Mouse (Mus musculus) thymus, postnatal 25 days (tissue): ENCODE results near the gene Rere.
A peak's percentile ranks its signal among the peaks of the same experiment; 100 is the strongest.

ENCODE experiments used
- DNase-seq: peaks from one replicate; pipeline ENCODE4 v3.0.0; 2022

Rere gene

DNA sequence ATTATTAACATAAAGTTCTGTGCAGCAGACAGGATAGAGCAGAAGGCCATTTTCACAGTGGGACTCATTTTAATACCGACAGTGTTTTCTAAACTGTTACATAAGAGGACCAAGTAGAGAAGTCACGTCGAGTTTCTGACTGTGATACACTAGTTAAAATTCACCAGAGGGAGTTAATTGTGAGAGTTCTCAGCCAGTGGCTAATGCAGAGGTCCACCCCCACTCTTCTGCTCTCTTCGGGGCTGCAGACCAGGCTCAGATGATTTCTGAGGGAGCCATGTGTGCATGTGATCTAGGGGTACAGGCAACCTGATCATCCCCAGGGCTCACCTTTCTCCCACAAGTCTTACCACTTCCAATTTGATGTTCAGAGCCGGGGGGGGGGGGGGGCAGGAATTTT is 281.8 kb downstream of the Rere start:
- no peak for DNase-seq

DNA sequence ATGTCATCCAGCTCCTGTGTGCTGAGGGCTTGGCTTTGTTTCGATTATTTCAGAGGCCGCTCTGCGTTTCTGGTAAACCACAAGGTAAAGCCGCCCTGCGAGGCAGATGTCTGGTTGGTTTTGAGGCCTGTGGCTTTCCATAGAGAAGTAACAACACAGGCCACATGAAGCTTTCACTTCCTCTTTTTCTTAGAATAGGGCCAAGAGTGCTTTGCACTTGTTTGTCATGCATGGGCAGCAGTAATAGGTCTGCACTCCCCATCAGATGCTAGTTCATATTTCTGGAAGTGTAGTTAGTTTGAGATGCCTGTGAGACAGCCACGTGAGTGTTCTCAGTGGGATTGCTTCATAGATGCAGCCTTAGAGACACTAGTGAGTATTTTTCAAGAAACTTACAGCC is 284.7 kb downstream of the Rere start:
- DNase-seq: peak; percentile 75

DNA sequence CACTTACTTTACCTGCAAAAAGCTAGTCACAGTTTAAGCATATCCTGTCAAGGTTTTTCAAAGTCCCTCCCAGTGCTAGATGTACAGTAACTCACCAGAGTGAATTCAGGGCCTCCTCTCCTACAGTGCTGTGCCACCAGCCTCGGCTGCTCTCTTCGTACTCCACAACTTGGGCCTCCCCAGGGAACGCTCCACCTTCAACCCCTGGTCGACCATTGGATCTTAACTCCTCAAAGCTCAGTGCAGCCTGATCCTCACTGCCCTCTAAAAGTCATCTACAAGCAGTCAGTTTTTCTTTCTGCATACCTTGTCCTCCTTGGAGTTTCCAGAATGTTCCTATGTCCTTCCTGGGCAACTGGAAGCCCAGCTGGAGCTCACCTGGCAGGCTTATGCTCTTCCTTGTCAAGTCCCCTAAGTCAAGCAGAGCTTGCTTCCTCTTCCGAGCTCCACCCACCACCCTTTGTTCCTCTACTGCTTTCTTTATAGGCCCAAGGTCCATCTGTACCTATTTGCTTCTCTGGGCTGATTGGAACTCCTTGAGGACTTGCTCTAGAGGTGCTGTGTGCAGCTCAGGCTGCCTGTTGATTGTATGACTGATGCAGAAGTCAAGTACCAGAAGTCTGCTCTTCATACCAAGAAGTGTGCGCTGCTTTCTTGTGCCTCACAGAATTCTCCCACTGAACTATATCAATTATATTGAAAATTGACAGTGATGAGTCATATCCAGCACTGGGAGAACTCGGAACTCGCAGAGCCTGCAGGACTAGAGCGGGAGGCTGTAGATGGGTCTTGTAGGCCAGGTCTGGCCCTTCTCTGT is 287.1 kb downstream of the Rere start:
- DNase-seq: peak; percentile 47

DNA sequence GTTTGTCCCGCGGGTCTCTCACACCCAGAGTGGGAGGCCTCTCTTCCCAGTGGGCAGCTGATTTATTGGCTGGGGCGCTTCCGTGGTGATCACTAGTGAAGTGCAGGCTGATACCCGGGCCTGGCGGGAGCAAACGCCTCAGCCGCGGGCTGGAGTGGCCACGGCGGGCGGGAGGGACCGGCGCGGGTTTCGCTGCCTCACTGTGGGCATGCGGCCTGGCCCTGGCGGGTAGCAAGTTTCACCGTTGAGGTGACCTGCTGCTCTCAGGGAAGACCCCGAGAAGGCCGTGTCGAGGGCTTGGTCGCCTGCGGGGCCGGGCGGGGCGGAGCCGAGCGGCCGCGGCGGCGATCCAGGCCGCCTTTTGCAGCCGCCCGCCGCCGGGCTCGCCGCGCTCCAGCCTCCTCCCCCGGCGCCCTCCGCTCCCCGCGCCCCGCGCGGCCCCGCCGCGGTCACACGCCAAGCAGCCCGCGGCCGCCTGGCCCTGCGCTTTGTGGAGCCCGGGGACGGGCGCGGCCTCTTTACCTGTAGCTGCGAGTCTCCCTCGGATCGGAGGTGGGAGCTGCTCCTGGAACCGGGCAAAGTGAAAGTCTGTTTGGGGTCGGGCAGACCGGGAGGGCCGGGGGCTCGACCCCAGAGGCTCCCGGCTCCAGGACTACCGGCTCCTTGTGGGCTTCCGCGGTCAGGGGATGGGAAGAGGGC is 287.8 kb downstream of the Rere start:
- peak; percentile 68 for DNase-seq

DNA sequence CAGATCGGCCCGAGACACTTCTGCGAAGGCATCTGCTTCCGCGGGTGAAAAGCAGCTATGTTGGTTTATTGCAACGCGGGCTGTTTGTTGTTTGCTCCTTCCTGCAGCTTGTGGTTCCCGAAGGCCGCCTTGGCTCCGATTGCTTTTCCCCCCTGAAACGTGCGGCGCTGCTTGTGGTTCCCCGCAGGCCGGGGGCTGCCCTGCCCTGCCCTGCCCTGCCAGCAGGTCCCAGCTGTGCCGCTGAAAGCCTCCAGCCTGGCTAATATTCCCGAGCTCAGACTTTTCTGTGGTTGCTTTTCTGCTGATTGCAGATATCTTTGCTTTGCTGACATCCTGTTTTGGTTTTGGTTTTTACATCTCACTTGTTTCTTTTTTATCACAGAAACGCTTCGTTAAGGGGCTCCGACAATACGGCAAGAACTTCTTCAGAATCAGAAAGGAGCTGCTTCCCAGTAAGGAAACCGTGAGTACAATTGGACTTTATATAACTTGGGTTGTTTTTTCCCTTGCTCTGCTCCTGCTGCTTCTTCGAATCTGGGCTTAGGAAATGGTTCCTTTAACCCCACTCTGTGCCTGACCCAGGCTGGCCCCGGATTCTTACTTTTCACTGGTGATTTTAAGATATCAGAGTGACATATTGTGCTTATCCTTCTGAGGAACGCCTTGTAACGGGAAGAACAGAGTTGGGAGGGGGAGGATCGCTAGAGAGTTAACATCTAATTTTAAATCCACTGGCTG is 288.6 kb downstream of the Rere start:
- no peak for DNase-seq

DNA sequence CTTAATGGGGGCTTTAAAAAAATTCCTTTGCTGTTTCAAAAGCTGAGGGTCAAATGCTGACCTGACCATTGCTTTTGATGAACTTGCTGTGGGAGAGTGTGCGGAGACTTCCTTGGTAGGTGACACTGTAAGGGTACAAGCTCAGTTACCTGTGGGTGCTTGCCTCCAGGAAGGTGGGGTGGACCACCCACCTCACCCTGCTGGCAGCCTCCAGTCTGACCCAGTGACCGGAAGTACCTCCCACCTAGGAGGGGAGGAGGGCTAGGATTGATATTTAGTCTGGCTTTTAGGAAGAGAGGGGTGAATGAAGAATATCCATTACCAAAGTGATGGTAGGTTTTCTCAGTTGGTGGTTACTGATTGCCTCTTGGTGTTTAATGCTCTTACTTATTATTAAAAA is 289.3 kb downstream of the Rere start:
- no peak for DNase-seq

DNA sequence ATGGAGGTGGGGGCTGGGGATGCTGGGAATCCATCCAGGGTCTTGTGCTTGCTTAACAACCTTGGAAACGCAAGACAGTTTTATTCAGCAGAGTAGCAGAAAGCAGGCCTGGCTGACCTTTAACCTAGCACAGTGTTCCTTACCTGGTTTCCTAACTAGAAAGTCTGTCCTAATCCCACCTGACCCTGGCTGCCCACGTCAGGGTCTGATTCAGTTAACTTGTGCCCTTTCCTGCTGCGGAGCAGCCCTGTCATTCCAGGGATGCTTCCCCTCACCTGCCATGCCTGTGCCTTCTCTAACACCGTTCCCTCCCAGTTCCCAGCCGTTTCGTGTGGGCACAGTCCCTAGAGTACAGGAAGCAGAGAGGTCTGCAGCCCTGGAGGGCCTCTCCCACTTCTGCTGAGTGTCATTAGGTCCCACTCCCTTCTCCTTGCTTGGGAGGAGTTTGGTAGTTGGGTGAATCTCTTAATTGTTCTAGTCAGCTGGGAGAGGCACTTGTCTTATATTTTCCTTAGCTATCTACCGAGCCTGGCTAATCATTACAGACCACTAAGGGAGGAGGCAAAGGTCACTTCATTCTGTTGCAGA is 290.8 kb downstream of the Rere start:
- DNase-seq: no peak

DNA sequence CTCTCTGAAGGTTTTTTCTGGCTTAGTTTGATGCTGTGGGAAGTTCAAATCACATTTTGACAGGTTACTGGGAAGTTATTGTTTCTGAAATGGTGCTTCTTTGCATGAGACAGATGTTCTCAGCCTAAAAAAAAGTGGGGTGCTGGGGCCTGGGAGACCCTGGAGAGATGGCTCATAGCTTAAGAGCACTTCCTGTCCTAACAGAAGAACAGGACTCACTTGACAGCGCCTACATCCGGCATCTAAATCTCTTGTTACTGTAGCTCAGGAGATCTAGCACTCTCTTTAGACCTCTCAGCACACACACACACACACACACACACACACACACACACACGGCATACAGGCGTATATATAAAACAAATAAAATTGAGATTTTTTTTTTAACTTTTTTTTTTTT is 291.5 kb downstream of the Rere start:
- DNase-seq: no peak

DNA sequence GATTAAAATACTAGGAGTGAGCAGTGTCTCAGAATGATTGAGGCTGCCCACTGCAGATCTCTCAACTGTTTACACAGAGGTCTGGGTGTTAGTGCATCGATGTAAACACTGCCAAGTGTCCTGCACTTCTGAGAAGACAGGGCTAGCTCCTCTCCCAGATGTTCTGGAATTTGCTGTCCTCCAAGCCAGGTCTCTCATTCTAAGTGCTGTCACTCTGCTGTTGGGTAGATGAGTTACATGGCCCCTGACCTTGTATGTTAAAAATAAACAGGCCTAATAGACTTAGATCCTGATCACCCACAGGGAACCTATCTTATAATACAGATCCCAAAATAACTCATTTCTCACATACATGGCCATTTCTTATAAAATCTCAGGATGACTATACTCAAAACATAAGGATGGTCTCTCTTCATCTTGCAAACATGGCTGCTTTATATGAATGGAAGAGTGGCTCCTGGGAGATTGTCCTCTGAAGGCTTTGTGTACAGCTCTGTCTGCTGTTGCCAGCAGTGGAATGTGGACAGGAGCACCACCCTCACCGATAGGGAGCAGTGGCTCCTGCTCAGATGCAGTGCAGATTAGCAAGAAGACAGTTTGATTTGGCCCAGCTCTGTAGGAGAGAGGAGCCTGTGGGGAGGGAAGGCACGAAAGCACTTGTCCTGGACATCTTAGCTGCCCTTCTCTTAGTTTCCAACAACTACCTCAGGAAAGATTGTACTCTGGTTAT is 294.1 kb downstream of the Rere start:
- no peak for DNase-seq

DNA sequence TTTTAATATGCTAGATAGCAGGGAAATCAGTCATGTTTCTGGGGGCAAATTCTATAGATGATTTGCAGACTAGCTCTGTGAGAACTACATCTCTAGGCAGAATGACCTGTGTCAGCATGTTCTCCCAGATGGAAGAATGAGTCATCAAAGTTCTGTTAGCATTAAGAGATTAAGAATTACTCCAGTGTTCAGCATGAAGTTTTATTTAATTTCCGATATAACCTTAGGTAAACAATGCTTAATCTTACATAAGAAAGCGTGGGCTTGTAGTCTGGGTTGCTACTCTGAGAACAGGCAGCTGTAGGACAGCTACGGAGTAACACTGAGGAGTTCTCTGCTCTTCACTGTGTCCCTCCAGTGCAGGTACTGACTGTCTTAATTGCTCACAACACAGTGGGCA is 294.9 kb downstream of the Rere start:
- DNase-seq: no peak

DNA sequence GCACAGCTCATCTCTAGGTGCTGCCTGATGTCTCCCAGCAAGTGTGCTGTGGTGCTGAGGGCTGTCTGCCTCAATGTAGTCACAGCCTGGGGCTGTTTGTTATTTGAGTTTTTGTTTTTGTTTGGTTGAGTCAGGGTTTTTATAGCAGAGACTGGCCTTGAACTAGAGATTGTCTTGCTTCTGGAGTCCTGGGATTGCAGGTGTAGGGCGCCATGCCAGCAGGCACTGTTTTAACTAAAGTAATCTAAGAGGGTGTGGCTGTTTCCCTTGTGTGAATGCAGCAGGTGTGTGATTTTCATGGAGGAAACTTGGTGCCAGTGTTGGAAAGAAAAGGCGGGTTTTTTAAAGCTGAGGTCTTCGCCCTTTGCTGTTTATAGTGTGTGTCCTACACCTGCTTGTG is 296.6 kb downstream of the Rere start:
- no peak for DNase-seq

DNA sequence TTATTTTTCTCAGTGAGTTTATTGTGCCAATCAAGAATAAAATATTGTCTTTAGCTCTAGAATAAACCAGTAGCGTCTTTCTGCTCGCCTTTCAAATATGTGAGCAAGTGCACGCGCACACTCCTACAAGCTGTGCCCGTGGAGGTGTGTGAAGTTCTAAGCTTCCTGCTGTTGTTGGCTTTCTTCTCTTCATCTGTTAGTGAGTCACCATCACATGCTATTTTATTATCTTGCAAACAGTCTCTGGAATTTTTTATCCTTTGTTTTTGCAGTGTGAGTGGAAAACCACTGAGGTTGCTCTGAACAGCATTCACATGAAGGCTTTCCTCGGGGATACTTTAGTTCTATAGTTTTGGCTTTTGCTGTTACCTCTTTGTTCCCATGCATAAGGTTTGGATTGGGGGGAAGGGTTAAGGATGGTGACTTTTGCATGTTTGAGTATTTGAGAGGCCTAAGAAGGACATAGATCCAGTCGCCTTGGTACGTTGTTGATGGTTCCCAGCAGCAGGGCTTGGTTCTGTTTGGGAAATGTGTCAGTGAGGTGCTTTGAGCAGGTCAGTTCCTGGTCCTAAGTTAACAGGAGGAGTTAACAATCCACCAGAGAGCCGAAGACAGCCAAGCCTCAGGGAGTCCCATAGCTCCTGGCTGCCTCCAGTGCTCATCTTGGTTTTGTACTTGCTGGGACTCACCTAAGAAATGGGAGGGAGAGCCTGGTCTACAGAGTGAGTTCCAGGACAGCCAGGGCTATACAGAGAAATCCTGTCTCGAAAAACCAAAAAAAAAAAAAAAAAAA is 300.7 kb downstream of the Rere start:
- no peak for DNase-seq

DNA sequence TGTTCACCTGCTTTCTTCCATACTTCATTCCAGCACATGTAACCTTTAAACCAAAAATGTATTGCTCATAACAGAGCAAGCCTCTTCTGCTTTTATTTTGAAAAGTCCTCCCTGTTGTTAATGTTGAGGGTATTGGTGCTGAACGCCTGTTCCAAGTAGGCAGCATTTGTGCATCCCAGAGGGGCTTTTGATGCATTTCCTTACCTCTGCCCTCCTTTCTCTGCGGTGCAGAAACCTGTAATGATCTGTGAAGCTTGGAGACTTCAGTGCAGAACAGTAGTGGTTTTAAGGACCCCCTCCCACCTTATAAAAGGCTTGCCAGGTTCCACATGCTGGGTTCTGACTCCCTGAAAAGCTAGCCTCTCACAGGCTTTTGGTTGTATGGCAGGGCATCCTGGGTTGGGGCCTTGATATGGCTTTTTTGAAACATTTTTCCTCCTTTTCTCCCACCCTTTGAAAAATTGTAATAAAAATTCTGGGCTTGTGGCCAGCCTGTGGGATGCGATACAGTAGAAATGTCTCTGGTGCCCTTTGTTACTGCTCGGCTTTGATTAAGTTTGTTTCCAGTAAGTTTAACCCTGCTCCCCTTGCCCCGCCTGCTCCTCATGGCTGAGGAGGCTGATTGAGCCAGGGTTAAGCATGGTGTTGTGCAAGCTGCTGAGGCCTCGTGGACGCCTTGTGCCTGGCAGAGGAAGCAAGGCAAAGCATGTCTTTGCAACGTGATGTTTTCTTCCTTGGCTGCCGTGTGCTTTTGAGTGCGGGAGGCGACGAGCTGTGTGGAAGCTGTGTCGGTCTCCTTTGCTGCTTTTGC is 301.7 kb downstream of the Rere start:
- DNase-seq: no peak

DNA sequence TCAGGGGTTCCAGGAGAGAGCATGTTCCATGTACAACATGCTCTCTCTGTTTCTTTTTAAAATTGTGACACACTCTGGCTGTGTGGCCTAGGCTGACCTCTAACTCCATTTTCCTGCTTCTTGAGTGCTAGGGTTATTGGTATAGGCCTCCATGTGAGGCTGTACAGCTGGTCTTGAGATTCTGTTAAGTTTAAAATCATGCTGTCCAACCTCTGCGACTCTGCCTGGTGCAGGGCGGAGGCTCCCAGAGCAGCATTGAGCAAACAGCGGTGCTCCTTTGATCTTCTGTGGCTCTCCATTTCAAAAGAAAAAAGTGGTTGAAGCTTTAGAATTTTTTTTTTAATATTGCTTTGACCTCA is 302.3 kb downstream of the Rere start:
- DNase-seq: no peak

DNA sequence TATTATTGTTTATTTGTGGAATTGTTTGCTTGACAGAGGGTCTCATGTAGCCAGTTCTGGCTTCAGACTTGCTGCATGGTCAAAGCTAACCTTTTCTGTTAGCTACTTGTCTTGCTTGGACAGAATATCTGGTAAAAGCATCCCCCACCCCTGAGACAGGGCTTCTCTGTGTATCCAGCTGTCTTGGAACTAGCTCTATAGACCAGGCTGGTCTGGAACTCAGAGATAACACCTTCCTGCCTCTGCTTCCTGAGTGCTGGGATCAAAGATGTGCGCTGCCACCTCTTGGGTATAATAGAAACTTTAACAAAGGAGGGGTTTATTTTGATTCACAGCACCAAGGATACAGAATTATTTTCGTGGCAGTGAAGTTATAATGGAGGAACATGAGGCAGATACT is 304.4 kb downstream of the Rere start:
- no peak for DNase-seq

DNA sequence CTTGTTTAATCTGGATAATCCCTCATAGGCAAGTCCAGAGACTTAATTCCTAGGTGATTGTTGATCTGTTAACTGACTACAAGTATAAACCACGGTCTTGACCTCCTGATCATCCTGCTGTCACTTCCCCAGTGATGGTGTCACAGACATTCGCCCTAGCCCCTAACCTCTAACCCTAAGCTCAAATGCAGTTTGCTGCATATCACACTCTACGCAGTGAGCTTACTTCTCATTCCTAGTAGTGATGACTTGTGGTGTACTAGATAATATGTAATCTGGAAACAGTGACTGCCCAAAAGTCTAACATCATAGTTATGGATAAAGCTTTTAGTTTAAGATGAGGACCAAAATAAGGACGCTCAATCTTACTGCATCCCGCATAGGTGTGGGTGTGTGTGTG is 304.8 kb downstream of the Rere start:
- no peak for DNase-seq

DNA sequence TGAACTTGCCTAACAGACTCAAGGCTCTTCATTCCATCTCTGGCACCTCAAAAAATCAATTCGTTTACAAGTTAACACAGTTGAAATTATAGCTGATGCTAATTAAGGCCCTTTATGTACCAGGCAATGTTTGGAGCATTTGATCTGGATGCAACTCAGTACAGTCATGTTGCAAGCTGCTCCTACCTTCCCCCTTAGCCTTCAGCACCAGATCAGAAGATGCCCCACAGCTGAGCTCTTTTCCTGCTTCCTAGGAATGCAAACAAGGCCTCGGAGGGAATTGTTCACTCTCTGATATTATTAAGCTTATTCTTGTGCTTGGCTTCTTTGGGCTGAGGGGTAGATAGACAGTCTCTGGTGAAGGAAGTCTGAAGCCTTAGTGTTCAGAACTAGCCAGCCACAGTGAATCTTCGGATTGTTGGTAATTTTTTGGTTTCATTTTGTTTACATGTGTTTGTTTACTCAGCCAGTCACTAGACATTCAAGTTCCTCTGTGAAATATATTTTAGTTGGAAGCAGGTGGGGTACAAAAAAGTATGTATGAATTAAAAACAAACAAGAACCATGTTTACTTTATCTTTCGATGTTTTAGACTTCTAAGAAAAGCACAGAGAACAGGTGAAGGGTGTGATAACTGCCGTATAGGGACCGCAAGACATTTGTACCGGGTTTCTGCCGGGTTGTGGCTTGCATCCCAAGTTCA is 306.3 kb downstream of the Rere start:
- DNase-seq: no peak

DNA sequence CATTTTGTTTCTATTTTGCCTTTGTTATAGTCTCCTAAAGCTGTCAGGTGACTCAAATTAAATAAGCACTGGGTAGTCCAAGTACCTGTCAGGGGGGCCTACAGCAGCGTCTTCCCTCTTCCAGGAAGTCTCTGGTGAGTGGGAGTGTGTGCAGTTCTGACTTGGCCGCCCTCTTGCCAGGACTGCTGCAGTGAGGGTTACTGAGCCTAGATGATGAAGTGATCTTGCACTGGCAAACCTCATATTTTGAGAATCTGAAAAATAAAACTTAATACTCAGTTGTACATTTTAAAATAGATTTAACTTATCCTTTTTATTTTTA is 306.8 kb downstream of the Rere start:
- no peak for DNase-seq

DNA sequence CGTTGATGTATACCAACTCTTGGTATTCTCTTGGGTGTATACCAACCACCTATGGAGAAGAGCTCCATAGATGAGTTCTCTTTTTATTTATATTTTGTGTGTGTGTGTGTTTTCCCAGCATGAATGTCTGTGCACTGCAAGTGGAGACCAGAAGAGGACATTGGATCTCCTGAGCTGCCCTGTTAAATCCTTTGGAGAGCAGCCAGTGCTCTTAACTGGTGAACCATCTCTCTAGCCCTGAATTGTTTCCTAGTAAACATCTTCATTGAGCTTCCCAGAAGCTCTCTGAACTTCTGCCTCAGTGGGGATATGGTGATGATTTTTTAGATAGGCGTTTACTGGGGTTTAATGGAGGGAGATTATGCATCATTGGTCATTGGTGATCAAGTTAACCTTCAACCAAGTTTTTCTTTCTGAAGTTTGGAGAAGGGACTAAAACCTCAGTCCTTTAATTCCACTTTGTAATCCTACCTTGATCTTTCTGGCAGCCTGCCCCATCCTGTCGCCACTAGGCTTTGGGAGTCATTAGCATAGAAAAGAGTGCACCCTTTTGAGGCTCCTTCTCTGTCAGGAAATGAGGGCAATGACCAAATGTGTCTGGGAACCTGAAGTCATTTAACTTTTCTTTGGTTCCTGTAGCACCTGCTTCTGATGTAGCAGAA is 309.3 kb downstream of the Rere start:
- no peak for DNase-seq

DNA sequence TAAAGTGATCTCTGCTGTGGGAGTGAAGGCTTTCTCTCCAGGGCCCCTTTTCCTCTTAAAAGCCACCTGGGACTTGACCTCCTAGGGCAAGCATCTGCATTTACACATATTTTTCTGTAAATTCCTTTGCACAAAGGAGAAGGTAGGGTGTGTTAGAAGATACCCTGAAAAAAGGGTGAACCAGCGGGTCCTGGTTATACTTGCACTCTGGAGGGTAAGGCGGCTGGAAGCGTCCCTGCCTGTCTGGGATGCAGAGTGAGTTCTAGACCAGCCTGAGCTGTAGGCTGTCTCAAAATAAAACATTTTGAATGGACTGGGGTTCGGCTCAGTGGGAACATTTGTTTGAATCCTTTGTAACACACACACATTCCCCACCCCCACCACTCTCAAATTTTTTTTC is 310.2 kb downstream of the Rere start:
- no peak for DNase-seq
